Mouse (Mus musculus) liver, postnatal 0 days (tissue): ENCODE results near the gene Trpm8.

Experiments
- CTCF ChIP-seq: sonication (generic); IDR thresholded peaks from 2 replicates; pipeline ENCODE4 v1.5.1; 2016; ENCODE audit warnings: antibody characterized with exemption, low read depth
- EP300 ChIP-seq: IDR thresholded peaks from 2 replicates; pipeline ENCODE4 v1.6.1; 2016; ENCODE audit warnings: antibody characterized with exemption, low read depth, mild to moderate bottlenecking

DNA sequence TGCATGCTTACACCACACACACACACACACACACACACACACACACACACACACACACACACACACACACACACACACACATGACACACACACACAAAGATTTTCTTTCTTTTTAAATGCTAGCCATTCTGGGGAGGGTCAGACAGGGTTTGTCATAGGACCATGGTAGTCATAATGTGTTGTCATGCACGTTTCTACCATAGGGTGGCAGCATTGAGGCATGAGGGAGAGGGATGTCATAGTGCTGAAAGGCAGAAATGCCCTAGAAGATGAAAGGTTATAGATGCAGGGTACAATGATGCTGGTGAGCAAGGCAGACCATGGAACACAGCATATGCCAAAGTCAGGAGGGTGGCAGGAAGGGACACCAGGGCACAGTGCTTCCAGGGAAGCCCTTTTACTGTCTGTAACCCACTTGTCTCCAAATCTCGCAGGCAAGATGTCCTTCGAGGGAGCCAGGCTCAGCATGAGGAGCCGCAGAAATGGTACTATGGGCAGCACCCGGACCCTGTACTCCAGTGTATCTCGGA lies 41.1 kb downstream of the Trpm8 start:
- peak; percentile 87 for TF ChIP-seq CTCF
- TF ChIP-seq EP300: no peak
